Mouse (Mus musculus) myocyte (in vitro differentiated cells): Measurements from ENCODE around the gene Kcnk18. TPM values are rescaled to one million over a fixed set of nuclear protein-coding genes. Genes with fewer than 3 reads are reported as not detected.

Experiments
- H3K27me3 ChIP-seq: one replicate; pipeline ENCODE4 v1.6.1; 2011; ENCODE audit not compliant: control insufficient read depth, insufficient read depth, insufficient read length
- H3K36me3 ChIP-seq: one replicate; pipeline ENCODE4 v1.6.1; 2011; ENCODE audit not compliant: control insufficient read depth, insufficient read depth
- H3K4me2 ChIP-seq: one replicate; pipeline ENCODE4 v1.6.1; 2011; ENCODE audit warnings: low read depth, control low read depth
- H3K4me3 ChIP-seq: one replicate; pipeline ENCODE4 v1.5.1; 2011; ENCODE audit warnings: mild to moderate bottlenecking, control low read depth, moderate library complexity
- H3K79me2 ChIP-seq: one replicate; pipeline ENCODE4 v1.6.1; 2011; ENCODE audit not compliant: control insufficient read depth, insufficient read depth
- H3ac ChIP-seq: one replicate; pipeline ENCODE4 v1.6.1; 2011; ENCODE audit not compliant: control insufficient read depth, insufficient read length
- CEBPB ChIP-seq: IDR thresholded peaks from 2 replicates; pipeline ENCODE4 v1.6.1; 2011; ENCODE audit warnings: mild to moderate bottlenecking, moderate library complexity; ENCODE audit not compliant: poor library complexity, insufficient read depth, severe bottlenecking
- E2F4 ChIP-seq: IDR thresholded peaks from one replicate; pipeline ENCODE4 v1.6.1; 2011; ENCODE audit warnings: mild to moderate bottlenecking, control low read depth, moderate library complexity; ENCODE audit not compliant: insufficient read depth
- MAX ChIP-seq: IDR thresholded peaks from one replicate; pipeline ENCODE4 v1.6.1; 2011; ENCODE audit warnings: low read depth, mild to moderate bottlenecking, control low read depth
- MYOD1 ChIP-seq, 3 experiments: IDR thresholded peaks; one replicate each; pipeline ENCODE4 v1.6.1; 2011; ENCODE audit warnings: control low read depth in 2 of 3, low read depth in 2 of 3, mild to moderate bottlenecking in 2 of 3, moderate library complexity in 1 of 3; ENCODE audit not compliant: insufficient read length in 2 of 3, control insufficient read depth in 1 of 3
- MYOG ChIP-seq, 3 experiments: IDR thresholded peaks; one replicate each; pipeline ENCODE4 v1.6.1; 2011; ENCODE audit warnings: control low read depth in 2 of 3, low read depth in 2 of 3, mild to moderate bottlenecking in 2 of 3; ENCODE audit not compliant: insufficient read length in 2 of 3, control insufficient read depth in 1 of 3, insufficient read depth in 1 of 3
- POLR2A ChIP-seq: IDR thresholded peaks from one replicate; pipeline ENCODE4 v1.6.1; 2011; ENCODE audit warnings: low read depth, mild to moderate bottlenecking, control low read depth, moderate library complexity; ENCODE audit not compliant: insufficient read length
- POLR2AphosphoS2 ChIP-seq: IDR thresholded peaks from one replicate; pipeline ENCODE4 v1.6.1; 2011; ENCODE audit warnings: low read depth, control low read depth; ENCODE audit not compliant: insufficient read length
- REST ChIP-seq: IDR thresholded peaks from one replicate; pipeline ENCODE4 v1.6.1; 2011; ENCODE audit warnings: mild to moderate bottlenecking, control low read depth, moderate library complexity; ENCODE audit not compliant: insufficient read depth, insufficient read length
- SRF ChIP-seq: IDR thresholded peaks from one replicate; pipeline ENCODE4 v1.6.1; 2011; ENCODE audit warnings: low read depth; ENCODE audit not compliant: control insufficient read depth, insufficient read length
- TCF12 ChIP-seq: IDR thresholded peaks from one replicate; pipeline ENCODE4 v1.6.1; 2011; ENCODE audit warnings: mild to moderate bottlenecking, control low read depth; ENCODE audit not compliant: poor library complexity, insufficient read depth, severe bottlenecking
- TCF3 ChIP-seq: IDR thresholded peaks from one replicate; pipeline ENCODE4 v1.6.1; 2011; ENCODE audit warnings: low read depth, control low read depth; ENCODE audit not compliant: insufficient read length
- USF1 ChIP-seq: IDR thresholded peaks from one replicate; pipeline ENCODE4 v1.6.1; 2011; ENCODE audit warnings: low read depth, mild to moderate bottlenecking, control low read depth, moderate library complexity
- polyA plus RNA-seq: library from polyadenylated mRNA; unstranded; fragments of >200 nt; fragmentation: generic; extraction: Trizol; gene quantifications from one replicate; pipeline ENCODE4 v1.2.1, GENCODE M21; 2012; ENCODE audit warnings: missing spikeins

Kcnk18 gene
- polyA plus RNA-seq, 1 experiment, result not detected

DNA sequence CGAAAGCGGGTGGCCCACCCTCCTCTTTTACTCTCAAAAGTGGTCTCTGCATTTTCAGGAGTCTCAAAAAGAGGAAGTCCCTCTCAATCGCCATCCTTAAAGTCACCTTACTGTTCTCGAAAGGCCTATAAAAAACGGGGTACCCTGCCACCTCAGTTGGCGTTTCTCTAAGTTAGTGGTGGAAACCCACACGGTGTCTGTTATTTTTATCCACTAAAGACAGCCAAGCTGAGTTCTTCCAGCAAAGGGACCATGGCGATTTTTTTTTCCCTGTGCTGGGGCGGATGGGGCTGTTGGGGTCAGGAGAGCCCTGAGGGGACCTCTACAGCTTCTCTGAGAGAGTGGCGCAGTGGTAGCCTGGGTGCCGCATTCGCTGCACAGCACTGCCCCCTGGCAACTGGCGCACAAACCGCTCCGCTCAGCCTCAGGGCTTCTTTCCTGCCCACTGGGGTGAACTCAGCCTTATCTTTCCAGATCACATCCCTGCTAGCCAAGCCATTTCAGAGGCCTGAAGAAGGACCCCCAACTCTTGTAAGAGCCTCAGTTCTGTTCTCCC is 22.8 kb upstream of the Kcnk18 start:
- H3K4me2 ChIP-seq, result no peak overlapping the region
- TF ChIP-seq MAX (no peak), POLR2AphosphoS2 (no peak), E2F4 (no peak), MYOG (IDR thresholded peaks at IDR 0.05; ENCODE audit: control insufficient read depth in 1 of 3, insufficient read depth in 1 of 3, insufficient read length in 2 of 3, low read depth in 2 of 3) (no peak), REST (no peak), TCF3 (no peak), POLR2A (no peak), MYOD1 (IDR thresholded peaks at IDR 0.05; ENCODE audit: control insufficient read depth in 1 of 3, insufficient read length in 2 of 3, low read depth in 2 of 3) (no peak), CEBPB (no peak), USF1 (no peak), TCF12 (no peak), SRF (no peak)
- no peak overlapping the region for H3K4me3 ChIP-seq
- no peaks in the 10 kb centered on the region for H3K36me3 ChIP-seq
- peaks cover 28% of the 10 kb centered on the region for H3K27me3 ChIP-seq
- no peak overlapping the region for H3ac ChIP-seq
- no peaks in the 10 kb centered on the region for H3K79me2 ChIP-seq

DNA sequence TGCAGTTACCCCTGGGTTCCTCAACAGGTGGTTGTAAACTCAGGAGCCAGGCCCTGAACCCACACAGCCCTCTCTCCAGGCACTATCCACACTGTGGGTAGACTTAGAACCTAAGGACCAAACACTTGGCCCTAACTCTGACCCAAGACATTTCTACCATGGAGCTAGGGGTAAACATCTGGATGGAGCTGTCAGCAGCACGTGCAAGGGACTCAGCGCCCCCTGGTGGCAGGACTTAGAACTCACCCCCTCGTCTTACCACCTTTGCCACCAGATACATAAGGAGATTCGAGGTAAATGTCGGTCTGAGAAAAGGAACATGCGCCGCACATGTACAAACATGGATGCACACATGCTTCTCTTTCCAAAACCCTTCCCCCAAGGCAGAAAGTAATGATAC is 20.9 kb upstream of the Kcnk18 start:
- TF ChIP-seq MYOG (IDR thresholded peaks at IDR 0.05; ENCODE audit: control insufficient read depth in 1 of 3, insufficient read depth in 1 of 3, insufficient read length in 2 of 3, low read depth in 2 of 3) (no peak), TCF12 (no peak), POLR2A (no peak), E2F4 (no peak), REST (no peak), SRF (no peak), POLR2AphosphoS2 (no peak), MAX (no peak)
- Histone ChIP-seq H3ac (no peak overlapping the region), H3K4me3 (no peak overlapping the region), H3K4me2 (no peak overlapping the region), H3K27me3 (peaks cover 18% of the 10 kb centered on the region), H3K79me2 (no peaks in the 10 kb centered on the region), H3K36me3 (no peaks in the 10 kb centered on the region)

DNA sequence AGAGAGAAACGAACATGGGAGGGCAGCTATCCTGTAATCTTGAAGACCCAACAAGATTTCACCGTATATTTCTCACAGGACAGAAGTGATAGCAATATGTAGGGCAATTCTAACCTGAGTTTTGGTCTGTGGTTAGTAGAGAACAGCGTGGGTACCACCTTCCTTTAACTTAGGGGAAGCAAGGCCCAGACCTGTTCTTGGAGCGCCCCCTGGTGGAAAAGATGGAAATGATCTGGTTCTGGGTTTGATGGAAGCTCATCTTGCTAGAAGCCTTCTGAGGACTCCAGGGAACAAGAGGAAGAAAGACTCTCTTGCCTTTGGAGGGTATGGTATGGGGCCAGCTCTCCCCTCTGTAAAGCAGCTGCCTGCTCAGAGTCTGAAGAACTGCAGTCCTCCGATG is 10.5 kb upstream of the Kcnk18 start:
- no peaks in the 10 kb centered on the region for H3K36me3 ChIP-seq
- H3K4me3 ChIP-seq, result no peak overlapping the region
- H3K4me2 ChIP-seq, result no peak overlapping the region
- no peak overlapping the region for H3ac ChIP-seq
- H3K79me2 ChIP-seq, result no peaks in the 10 kb centered on the region
- TF ChIP-seq USF1 (no peak), TCF3 (no peak), TCF12 (no peak), REST (no peak), MAX (no peak), MYOG (IDR thresholded peaks at IDR 0.05; ENCODE audit: control insufficient read depth in 1 of 3, insufficient read depth in 1 of 3, insufficient read length in 2 of 3, low read depth in 2 of 3) (no peak), CEBPB (no peak), E2F4 (no peak)
- H3K27me3 ChIP-seq, result peaks cover 4% of the 10 kb centered on the region

DNA sequence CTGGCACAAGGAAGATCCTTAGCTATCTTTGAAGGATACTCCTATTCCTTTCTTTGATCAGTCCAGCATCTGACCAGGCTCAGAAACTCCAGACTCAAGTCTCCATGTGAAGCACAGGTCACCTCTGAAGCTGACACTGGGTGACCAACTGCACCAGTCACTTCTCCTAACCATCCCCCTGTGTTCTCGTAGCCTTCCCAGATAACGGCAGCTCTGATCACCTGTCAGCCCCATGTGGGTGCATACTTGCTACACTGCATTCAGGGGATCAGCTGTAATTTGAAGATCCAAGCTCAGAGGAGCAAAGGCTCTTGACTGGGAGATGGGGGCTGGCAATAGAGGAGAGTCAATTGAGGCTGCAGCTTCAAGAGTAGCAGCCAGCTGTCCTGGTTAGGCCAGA is 10.0 kb upstream of the Kcnk18 start:
- H3K4me2 ChIP-seq, result no peak overlapping the region
- no peak overlapping the region for H3ac ChIP-seq
- no peaks in the 10 kb centered on the region for H3K36me3 ChIP-seq
- no peaks in the 10 kb centered on the region for H3K79me2 ChIP-seq
- TF ChIP-seq POLR2A (no peak), CEBPB (no peak), MAX (no peak), POLR2AphosphoS2 (no peak), TCF3 (no peak), MYOG (IDR thresholded peaks at IDR 0.05; ENCODE audit: control insufficient read depth in 1 of 3, insufficient read depth in 1 of 3, insufficient read length in 2 of 3, low read depth in 2 of 3) (no peak), REST (no peak), USF1 (no peak), TCF12 (no peak), E2F4 (no peak), SRF (no peak), MYOD1 (IDR thresholded peaks at IDR 0.05; ENCODE audit: control insufficient read depth in 1 of 3, insufficient read length in 2 of 3, low read depth in 2 of 3) (no peak)
- peaks cover 5% of the 10 kb centered on the region for H3K27me3 ChIP-seq
- H3K4me3 ChIP-seq, result no peak overlapping the region

DNA sequence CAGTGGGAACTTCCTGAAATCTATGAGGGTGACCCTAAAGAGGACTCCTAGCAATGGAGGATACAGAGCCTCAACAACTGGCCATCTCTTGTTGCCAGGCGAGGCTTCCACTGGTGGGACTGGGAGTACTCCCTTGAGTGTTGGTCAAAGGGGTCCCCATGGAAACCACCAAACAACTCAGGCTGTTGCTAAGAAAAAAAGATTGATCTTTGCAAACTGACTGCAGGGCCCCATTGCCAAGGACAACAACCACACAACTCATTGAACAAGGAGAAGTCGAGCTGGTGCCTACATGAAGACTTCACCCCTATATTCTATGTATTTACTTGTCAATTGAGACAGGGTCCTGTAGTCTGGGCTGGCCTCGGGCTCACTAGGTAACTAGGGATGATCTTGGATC is 2.1 kb upstream of the Kcnk18 start:
- H3K4me2 ChIP-seq, result no peak overlapping the region
- no peak overlapping the region for H3K4me3 ChIP-seq
- H3K79me2 ChIP-seq, result no peaks in the 10 kb centered on the region
- H3K36me3 ChIP-seq, result no peaks in the 10 kb centered on the region
- TF ChIP-seq REST (no peak), E2F4 (no peak), TCF12 (no peak), POLR2AphosphoS2 (no peak), USF1 (no peak), CEBPB (no peak), MAX (no peak), MYOG (IDR thresholded peaks at IDR 0.05; ENCODE audit: control insufficient read depth in 1 of 3, insufficient read depth in 1 of 3, insufficient read length in 2 of 3, low read depth in 2 of 3) (no peak), SRF (no peak), POLR2A (no peak)
- H3ac ChIP-seq, result no peak overlapping the region
- H3K27me3 ChIP-seq, result peaks cover 31% of the 10 kb centered on the region
